Mouse (Mus musculus) cerebellum, postnatal 4 days (tissue): Measurements from ENCODE around the gene Rabl3.
A peak's percentile ranks its signal among the peaks of the same experiment; 100 is the strongest.

Source experiments
- DNase-seq, 2 experiments: peaks; one replicate each; pipeline ENCODE4 v3.0.0; 2022; ENCODE audit warnings: low spot score in 2 of 2, mixed read lengths in 1 of 2

The Rabl3 gene

DNA sequence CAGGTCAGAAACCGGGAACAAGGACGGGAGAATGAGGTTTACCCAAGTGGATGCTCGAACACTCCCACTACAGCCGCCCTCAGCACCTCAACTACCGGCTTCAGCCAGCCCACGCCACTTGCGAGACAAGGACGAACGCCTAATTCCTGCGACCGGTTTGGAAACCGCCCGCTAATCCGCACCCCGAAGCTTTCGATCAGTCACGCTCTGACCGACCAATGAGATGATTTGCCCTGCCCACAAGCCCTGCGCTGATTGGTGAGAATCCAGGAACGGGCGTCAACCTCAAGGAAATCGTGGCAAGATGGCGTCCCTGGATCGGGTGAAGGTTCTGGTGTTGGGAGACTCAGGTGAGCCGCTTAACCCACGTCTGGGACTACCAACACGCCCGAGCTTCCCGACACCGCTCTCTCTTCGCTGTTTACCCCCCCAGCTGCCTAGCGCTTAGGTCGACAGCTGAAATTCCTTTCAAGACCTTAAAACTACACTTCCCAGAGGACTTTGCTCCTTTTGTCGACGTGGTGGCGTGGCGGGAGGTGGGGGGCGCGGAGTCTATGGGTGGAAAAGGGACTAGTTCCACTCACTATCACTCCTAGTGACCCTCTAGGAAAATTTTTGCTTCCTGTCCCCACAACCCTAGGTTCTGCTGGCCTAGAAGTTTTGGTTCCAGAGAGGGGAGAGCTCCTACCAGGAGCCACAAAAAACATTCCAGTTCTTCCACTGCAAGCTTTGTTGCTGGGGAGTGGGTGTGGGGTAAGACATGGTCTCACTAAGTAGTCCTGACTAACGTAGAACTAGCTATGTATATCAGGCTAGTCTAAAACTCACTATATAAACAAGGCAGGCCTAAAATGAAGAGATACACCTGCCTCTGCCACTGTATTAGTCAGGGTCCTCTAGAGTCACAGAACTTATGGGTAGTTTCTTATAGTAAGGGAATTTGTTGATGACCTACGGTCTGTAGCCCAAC, at the start of gene Rabl3, which contains the start of gene Gtf2e1:
Gene Rabl3, plus strand, starts transcription at position 275 of the 970 bp plus-strand sequence.
Gene Gtf2e1, minus strand, starts transcription at position 179 of the 970 bp plus-strand sequence.
- DNase-seq = peak; percentile 91 to 96

DNA sequence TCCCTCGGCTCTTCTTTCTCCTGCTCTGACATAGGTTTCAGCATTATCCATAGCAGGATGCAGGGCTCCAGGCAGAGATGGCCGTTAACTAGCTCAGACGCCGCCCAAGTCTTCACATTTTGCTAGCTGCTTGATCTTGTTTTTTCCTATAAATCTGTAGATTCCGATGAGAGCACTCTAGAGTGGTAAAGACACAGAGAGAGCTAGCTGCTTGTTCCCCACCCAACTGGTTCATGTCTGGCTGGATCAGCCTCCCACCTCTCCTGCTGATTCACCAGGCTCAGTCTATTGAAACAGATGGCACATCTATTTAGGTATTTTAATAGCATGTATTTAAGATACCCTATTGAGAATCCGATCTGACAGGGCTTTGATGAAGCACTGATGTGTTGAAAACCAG, 44.7 kb upstream of the Rabl3 start:
- no peak for DNase-seq

- no peak for DNase-seq
Observed at GRCm38 (mm10) chr16:37498581-37498980, 41.1 kb upstream of the Rabl3 start.

DNA sequence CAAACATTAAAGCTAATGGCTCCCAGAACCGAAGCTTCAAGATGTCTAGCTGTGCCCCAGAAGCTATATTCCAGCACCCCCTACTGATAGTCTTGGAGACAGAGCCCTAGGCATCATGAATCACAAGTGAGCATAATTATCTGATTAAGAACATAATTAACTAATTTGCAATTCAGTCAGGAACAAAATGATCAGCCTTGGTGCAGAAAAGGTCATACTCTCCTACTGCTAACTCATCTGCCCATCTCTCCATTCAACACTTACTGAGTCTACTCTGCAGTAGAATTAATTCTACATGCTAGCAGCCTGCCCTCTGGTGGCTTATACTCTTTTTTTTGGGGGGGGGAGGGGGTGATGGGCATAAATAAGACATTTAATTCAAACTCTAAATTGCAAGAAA, 35.2 kb upstream of the Rabl3 start:
- DNase-seq = no peak

DNA sequence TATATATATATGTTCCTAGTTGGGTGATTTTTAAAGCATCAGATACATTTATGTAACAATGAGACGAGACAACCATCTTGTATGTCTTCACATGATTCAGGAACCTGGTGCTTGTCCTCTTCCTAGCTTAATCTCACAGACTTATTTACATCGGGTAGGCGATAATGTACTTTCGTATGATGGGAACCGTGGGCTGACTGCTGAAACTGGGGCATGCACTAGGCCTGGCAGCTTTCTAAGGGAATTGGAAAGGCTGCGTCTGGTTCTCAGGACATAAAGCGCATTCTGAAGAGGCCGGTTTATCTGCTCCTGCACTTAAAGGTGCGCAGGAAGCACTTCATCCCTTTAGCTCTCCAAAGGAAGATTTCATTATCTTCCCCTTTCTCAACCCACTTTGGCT, 32.9 kb upstream of the Rabl3 start:
- DNase-seq = no peak

DNA sequence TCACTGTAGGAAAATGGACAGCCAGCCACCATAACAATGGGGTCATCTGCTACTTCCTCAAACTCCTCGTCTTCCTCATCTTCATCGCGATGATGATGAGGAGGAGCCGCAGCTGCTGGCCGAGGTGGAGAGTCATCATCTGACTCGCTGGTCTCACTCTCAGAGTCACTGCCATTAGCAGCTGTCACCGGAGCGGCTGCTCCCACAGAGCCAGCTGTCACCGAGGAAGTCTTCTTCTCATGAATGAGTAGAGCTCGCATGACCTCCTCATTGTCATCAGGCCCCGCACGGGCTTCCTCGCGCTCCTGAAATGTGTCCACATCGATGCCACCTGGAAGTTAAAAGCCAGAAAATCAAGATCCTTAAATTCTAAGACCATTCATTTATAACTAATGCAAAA, 28.2 kb upstream of the Rabl3 start:
- no peak for DNase-seq

- no peak for DNase-seq
Observed at GRCm38 (mm10) chr16:37514644-37515043, 25.0 kb upstream of the Rabl3 start.

DNA sequence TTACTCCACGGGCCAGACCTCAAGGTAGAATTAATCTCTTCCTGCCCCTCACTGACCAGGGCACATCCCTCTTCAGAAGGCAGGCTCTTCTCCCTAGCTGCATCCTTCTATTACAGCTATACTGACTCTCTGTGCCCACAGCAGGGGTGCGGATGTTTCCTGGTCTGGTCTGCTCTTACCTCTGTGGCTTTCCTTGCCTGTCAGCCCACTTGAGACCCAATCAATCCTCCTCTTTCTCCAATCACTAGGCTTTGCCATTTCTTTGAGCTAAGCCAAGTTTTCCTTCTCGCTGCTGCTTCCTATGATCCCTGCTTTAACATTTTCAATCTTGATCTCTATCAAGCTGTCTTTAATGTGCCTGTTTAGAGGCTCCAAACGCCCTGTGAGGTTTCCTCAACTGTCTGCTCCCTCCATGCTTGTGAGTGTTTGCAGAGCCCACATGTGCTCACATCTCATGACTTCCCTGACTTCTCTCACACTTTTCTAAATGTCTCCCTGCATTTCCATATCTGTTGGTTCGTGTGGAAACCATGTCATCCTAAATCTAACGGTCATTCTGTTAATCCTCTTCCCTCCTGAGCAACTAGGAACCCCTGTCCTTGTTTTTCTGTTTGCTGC, 23.2 kb upstream of the Rabl3 start:
- DNase-seq = no peak

GRCm38 (mm10) chr16:37517596-37518211, 22.0 kb upstream of the Rabl3 start:
- no peak for DNase-seq

DNA sequence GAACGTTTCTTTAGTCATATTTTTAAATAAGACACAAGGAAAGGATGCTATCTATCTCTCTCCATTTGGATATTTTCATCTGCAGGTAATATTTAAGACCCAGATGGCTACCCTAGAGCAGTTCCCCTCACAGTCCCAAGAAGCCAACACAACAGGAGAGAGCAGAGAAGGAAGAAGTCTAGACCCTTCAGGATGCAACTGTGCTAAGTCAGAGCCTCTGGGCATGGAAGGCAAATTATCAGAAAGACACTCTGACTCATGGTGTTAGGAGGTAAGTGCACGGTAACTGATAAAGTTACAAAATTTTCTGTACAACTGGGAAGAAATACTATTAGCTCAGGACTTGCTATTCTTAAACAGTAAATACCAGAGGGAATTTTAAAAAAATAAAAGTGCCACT, 21.0 kb upstream of the Rabl3 start:
- DNase-seq = no peak

DNA sequence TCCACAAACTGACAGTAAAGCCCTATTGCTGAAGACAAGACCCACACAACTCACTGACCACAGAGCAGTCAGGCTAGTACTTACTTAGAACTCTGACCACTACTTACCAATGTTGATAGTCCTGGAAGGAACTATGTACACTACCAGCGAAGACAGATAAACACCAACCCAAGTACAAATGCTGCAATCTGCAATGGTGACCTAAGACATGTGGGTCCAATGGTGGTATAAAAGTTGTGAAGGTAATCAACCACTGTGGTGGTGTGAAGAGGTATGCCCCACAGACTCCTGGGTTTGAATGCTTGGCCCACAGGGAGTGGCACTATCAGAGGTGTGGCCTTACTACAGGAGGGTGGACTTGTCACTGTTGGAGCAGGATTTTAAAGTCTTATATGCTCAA, 20.0 kb upstream of the Rabl3 start:
- no peak for DNase-seq

DNA sequence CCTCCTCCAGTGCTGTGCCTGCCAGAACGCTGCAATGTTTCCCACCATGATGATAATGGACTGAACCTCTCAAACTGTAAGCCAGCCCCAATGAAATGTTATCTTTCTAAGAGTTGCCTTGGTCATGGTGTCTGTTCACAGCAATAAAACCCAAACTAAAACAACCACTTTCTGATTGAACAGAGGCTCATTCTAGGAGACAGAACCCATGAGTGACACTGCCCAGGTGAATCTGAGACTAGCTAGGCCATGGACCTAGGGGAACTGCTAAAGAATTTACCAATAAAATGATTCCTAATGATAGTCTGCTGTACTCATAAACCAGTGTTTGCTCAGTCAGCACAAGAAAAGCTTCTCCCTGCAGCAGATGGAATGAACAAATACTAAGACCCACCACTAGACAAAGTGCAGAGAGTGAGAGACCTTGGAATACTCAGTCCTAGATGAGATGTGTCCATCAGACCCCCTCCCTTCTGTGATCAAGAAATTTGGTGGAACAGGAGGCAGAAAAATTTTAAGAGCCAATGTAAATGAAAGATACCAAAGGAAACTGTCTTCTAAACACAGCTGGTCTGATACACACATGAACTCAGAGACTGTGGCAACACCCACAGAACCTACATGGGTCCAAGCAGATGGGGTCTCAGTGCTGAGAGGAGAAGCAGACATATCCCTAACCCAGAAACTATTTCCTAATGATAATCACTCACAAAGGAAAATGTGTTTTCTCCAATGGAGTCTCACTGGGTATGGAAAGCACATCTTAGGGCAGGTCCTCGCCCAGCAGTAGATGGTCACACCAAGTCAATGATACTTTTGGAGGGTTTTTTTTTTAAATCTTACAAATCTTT, 19.3 kb upstream of the Rabl3 start:
- DNase-seq = no peak

DNA sequence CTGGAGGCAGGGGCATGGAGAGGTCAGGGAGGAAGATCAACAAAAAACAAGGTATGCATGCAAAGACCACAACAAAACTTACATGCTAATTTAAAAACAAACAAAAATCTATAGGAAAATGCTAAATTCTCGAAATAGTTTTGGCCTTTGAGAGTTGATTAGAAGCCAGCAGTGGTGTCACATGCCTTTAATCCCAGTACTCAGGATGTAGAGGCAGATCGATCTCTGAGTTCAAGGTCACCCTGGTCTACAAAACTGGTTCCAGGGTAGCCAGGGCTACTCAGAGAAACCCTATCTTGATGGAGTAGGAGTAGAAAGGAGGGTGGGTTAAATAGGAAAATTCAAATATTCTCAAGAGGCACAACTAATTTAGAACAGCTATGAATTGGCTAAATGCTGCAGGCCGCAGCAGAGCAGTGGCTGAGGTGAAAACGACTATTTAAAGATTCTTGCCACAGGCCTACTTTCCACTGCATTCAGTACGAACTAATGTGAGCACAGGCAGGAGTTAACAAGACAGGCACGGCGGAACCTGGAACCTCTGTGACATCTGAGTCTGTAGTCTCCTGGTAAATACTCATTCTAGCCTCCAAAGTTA, 17.5 kb upstream of the Rabl3 start:
- DNase-seq = no peak

- DNase-seq = no peak
Observed at GRCm38 (mm10) chr16:37525121-37525520, 14.6 kb upstream of the Rabl3 start.

DNA sequence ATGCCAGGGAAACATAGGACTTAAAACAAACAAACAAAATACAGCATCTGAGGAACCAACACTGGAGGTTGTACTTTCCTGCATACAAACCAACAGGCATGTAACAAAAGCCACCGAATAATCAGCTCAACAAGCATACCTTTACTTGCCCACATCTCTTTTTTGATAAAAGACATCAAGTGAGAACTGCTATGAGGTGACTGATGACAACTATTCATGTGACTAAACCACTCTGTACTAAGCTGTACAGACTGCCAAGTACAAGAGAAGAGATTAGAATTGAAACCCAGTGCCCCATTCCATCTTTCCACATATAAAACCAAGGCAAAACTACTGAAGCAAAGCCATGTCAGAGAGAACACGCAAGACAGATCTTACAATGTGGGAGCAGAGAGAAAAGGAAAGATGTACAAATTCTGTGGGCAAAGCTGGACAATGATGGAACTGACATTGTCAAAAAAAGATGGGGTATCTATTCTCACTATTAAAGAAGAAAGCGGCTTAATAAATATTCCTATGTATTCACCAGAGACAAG, 12.9 kb upstream of the Rabl3 start:
- DNase-seq = no peak

DNA sequence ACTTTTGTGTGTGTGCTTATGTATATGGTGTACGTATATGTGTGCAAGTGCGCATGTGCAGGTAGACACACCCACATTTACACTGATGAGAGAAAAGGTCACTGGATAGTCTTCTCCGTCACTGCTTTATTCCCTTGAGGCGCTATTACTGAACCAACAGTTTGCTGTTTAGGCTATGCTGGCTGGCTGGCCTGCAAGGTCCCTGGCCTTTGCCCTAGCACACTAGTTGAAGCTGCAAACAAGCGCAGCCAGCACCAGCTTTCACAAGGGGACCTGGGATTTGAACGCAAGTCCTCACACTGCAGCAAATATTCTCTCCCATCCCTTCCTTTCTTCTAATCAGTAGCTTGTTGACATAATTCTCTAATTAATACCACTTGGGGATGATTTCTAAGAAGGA, 9.5 kb upstream of the Rabl3 start:
- no peak for DNase-seq

DNA sequence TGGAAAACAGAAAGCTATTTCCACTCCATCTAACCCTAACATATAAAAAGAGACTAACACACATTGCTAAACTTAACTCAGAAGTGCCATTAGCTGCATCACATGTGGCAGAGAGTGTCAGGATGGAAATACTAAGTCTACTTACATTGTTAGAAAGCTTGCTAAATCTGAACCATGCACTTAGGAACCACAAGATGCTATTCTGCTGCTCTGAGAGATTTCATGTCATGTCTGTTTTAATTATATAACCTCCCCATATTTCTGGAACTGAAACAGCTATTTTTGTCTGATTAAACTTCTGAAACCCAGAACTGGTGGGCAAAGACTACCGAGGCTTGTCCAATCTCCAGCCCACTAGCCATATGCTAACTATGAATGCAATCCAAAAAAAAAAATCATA, 7.6 kb upstream of the Rabl3 start:
- DNase-seq = no peak

DNA sequence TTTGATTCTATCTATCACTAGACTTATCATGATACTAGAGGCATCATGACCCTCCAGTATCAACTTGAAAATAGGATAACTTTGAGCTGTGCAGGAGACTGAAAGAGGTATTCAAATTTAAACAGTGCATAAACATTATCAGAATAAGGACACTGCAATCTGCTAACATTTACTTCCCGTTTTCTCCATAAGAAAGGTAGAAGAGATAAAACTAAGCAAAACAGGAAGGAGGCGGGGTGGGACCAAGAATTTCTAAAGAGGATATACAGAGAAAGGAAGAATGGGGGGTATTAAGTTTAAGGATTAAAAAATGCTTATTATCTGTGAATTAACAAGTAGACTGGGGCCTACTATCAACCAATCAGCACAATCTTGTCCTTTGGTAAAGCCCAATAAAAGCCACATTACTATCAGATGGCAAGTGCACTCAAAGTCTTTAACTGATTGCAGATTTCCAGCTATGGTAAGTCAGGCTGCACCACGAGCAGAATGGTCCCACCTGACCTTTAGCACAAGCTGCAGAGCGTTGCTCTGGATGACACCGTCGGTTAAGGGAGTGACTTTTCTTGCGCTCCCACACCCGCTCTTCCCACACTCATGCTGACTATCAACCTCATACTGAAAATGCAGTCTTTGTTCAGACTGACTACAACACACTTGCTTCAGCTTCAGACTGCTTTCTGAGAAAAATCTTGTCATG, 6.2 kb upstream of the Rabl3 start:
- no peak for DNase-seq

- DNase-seq = peak in 1 of 2 experiments; percentile 29
Observed at GRCm38 (mm10) chr16:37539240-37539610, 460 bp upstream of the Rabl3 start.

DNA sequence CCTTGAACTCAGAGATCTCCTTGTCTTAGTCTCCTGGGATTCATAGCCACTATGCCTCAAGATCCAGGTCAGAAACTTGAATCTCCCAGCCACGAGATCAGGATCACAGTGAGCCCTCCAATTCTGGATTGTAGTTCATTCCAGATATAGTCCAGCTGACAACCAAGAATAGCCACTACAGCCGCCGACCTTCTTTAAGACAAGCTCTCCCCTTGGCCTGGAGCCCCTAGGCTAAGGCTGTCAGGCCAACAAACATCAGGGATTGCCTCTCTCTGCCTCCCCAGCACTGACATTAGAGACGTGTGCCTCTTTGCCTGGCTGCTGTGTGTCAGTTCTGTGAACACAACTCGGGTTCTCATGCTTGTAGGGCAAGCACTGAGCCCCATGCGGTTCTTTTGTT, 1.1 kb downstream of the Rabl3 start:
- DNase-seq = no peak
